Mouse (Mus musculus) cerebellum, adult 2 months (tissue): ENCODE data around the gene Tjp2.

Source experiments
- CTCF ChIP-seq: fragments of 200-500 bp; IDR thresholded peaks from 2 replicates; pipeline ENCODE4 v1.5.1; 2011; ENCODE audit warnings: low read depth, mild to moderate bottlenecking, control low read depth, low read length, moderate library complexity, borderline replicate concordance; ENCODE audit not compliant: insufficient read depth
- POLR2A ChIP-seq: fragments of 200-500 bp; IDR thresholded peaks from 2 replicates; pipeline ENCODE4 v1.6.1; 2011; ENCODE audit warnings: low read length, control low read depth, borderline replicate concordance; ENCODE audit not compliant: insufficient read depth

DNA sequence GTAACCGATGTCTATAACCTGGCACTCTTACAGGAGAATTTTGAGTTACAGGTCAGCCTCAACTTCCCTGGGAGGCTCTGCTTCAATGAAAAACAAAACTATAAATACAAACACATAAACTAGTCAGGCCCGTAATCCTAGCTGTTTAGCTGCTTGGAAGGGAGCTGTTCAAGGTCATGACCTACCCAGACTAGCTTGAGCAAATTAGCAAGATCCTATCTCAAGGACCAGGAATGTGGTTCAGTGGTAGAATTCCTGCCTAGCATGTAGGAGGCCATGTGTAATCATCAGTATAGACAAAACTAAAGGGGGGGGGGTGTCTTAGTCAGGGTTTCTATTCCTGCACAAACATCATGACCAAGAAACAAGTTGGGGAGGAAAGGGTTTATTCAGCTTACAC is 46.7 kb downstream of the Tjp2 start:
- TF ChIP-seq POLR2A (no peak), CTCF (no peak)
